Mouse (Mus musculus) lung, adult 2 months (tissue): ENCODE measurements around the gene Ckap5.

Experiments used
- CTCF ChIP-seq: fragments of 200-500 bp; IDR thresholded peaks from 2 replicates; pipeline ENCODE4 v1.5.1; 2011; ENCODE audit warnings: mild to moderate bottlenecking, low read length, control low read depth; ENCODE audit not compliant: insufficient read depth
- POLR2A ChIP-seq: fragments of 200-500 bp; IDR thresholded peaks from 2 replicates; pipeline ENCODE4 v1.6.1; 2011; ENCODE audit warnings: low read depth, mild to moderate bottlenecking, control low read depth, low read length, borderline replicate concordance; ENCODE audit errors: extremely low read depth

DNA sequence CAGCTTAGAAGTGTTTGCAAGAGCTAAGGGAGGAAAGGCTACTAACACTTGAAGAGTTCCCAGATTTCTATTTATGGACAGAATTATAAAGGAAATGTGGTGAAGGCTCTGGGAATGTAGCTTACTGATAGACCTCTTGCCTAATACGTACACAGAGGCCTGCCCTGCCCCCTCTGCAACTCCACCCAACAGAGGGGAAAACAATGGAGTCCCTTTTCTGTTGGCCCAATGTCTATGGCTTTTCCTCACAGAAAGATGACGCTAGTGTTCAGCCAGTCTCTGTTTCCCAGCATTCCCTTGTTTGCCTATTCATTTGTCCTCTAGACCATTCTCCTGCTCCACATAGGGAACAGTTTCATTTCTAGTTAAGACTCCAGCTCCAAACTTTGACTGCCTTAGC lies 9.4 kb upstream of the Ckap5 start:
- TF ChIP-seq CTCF (no peak), POLR2A (no peak)
